Mouse (Mus musculus): ENCODE measurements at regions not wholly inside any gene's neighbourhood (a gene's known extent, or its start where the extent isn't known, plus 50 kb on each side); places are given as distances from the start of the nearest gene placed in this dataset.
A peak's percentile ranks its signal among the peaks of the same experiment; 100 is the strongest.

- no peak for DNase-seq (ENCODE audit: low spot score in 2 of 2)
These were observed 229.7 kb downstream of the Cdh26 start for GRCm38 (mm10) chr2:178660071-178660470.

- DNase-seq (ENCODE audit: low spot score in 2 of 2) = no peak
These were observed 232.1 kb downstream of the Cdh26 start for GRCm38 (mm10) chr2:178662396-178662795.

GRCm38 (mm10) chr2:178664977-178665376, 234.6 kb downstream of the Cdh26 start:
- peak in 1 of 2 experiments; percentile 38 for DNase-seq (ENCODE audit: low spot score in 2 of 2)

GRCm38 (mm10) chr2:178668451-178668850, 238.1 kb downstream of the Cdh26 start:
- DNase-seq (ENCODE audit: low spot score in 2 of 2) = no peak

GRCm38 (mm10) chr2:178670952-178671351, 240.6 kb downstream of the Cdh26 start:
- DNase-seq (ENCODE audit: low spot score in 2 of 2) = no peak

GRCm38 (mm10) chr2:178673621-178674020, 243.3 kb downstream of the Cdh26 start:
- DNase-seq (ENCODE audit: low spot score in 2 of 2) = no peak

GRCm38 (mm10) chr2:178674621-178675020, 244.3 kb downstream of the Cdh26 start:
- DNase-seq (ENCODE audit: low spot score in 2 of 2) = no peak

- no peak for DNase-seq (ENCODE audit: low spot score in 2 of 2)
These were observed 246.6 kb downstream of the Cdh26 start for GRCm38 (mm10) chr2:178676970-178677369.

- DNase-seq (ENCODE audit: low spot score in 2 of 2) = no peak
These were observed 250.0 kb downstream of the Cdh26 start for GRCm38 (mm10) chr2:178680368-178680767.

- no peak for DNase-seq (ENCODE audit: low spot score in 2 of 2)
These were observed 254.0 kb downstream of the Cdh26 start for GRCm38 (mm10) chr2:178684026-178684958.

- DNase-seq (ENCODE audit: low spot score in 2 of 2) = no peak
These were observed 254.9 kb downstream of the Cdh26 start for GRCm38 (mm10) chr2:178685211-178685610.

- DNase-seq (ENCODE audit: low spot score in 2 of 2) = no peak
These were observed 255.9 kb downstream of the Cdh26 start for GRCm38 (mm10) chr2:178686167-178686601.

- DNase-seq (ENCODE audit: low spot score in 2 of 2) = no peak
These were observed 258.3 kb downstream of the Cdh26 start for GRCm38 (mm10) chr2:178688586-178688985.

GRCm38 (mm10) chr2:178691190-178691864, 261.0 kb downstream of the Cdh26 start:
- DNase-seq (ENCODE audit: low spot score in 2 of 2) = peak in 1 of 2 experiments; percentile 17

GRCm38 (mm10) chr2:178691865-178692228, 261.5 kb downstream of the Cdh26 start:
- no peak for DNase-seq (ENCODE audit: low spot score in 2 of 2)

GRCm38 (mm10) chr2:178692231-178692630, 261.9 kb downstream of the Cdh26 start:
- no peak for DNase-seq (ENCODE audit: low spot score in 2 of 2)

- peak; percentile 72 to 84 for DNase-seq (ENCODE audit: low spot score in 2 of 2)
These were observed 268.3 kb downstream of the Cdh26 start for GRCm38 (mm10) chr2:178698648-178699047.

GRCm38 (mm10) chr2:178700825-178701224, 270.5 kb downstream of the Cdh26 start:
- no peak for DNase-seq (ENCODE audit: low spot score in 2 of 2)

GRCm38 (mm10) chr2:178704510-178704909, 274.2 kb downstream of the Cdh26 start:
- no peak for DNase-seq (ENCODE audit: low spot score in 2 of 2)

GRCm38 (mm10) chr2:178708649-178709048, 278.3 kb downstream of the Cdh26 start:
- DNase-seq (ENCODE audit: low spot score in 2 of 2) = no peak

GRCm38 (mm10) chr2:178709192-178709881, 279.0 kb downstream of the Cdh26 start:
- DNase-seq (ENCODE audit: low spot score in 2 of 2) = no peak

GRCm38 (mm10) chr2:178710001-178710400, 279.7 kb downstream of the Cdh26 start:
- no peak for DNase-seq (ENCODE audit: low spot score in 2 of 2)

Measured in frontal cortex, postnatal 10 days (tissue).